Mouse (Mus musculus) T-cell, adult 2 months (primary cell): ENCODE measurements around the gene Fam98c.

ENCODE experiments used
- DNase-seq: peaks from one replicate; pipeline ENCODE4 v3.0.0; 2022; ENCODE audit warnings: low spot score

The Fam98c gene

GRCm38 (mm10) chr7:29108992-29109955 lies 46.8 kb downstream of the Fam98c start:
- DNase-seq = no peak
